8 mouse cellular contexts compared by ENCODE assay signal in genomic region chr5:18358191-18358590, GRCm38 (mm10). TPM values are rescaled to one million over a fixed set of nuclear protein-coding genes. Genes with fewer than 3 reads are reported as not detected.
DNase-seq lines count a peak whose midpoint lies in the region; ATAC-seq and TF ChIP-seq lines count a peak whose summit lies in the region.
"Had no signal": no experiment of that assay in that cellular context is flagged by ENCODE, and none has a peak within 500 bp of the region (broad histone marks: within the 10 kb centered on the region; RNA-seq: fewer than 3 reads in every experiment).

No protein-coding gene starts in this region.

- H3K9ac ChIP-seq in midbrain, embryonic 14.5 days (replicated peaks; ENCODE audit: low read length), result peak overlapping the region; percentile 90; the same call in 1 of the 2 replicates
- H3K9ac ChIP-seq: liver, embryonic 13.5 days had no signal

- ATAC-seq in common myeloid progenitor, adult 5-6 weeks (replicated peaks; ENCODE audit: low read depth, poor library complexity, severe bottlenecking), result 0 out of 2 replicates have a peak, but pooled peaks have one; percentile 48
- no peak for ATAC-seq in midbrain, embryonic 14.5 days (ENCODE audit: low FRiP score, low TSS enrichment)

- no peaks in the 10 kb centered on the region for H3K36me3 ChIP-seq in midbrain, embryonic 14.5 days (ENCODE audit: control insufficient read depth, insufficient read depth, low read length)
- H3K36me3 ChIP-seq: liver, embryonic 13.5 days had no signal

- peak overlapping the region; percentile 90 for H3K4me2 ChIP-seq in midbrain, embryonic 14.5 days (ENCODE audit: low read length)

- 14% methylated on average over 3 of the region's 3 CpGs for WGBS in midbrain, embryonic 14.5 days

- TF ChIP-seq CTCF in layer of hippocampus, adult 2 months (conservative IDR thresholded peaks at IDR 0.05), result peak; percentile 82

- H3K4me3 ChIP-seq in layer of hippocampus, adult 2 months, result peak overlapping the region; percentile 91
- peak overlapping the region; percentile 82 for H3K4me3 ChIP-seq in midbrain, embryonic 14.5 days (replicated peaks; ENCODE audit: low read depth, low read length)

- intact Hi-C loops in heart, postnatal 36 days (cut with DNase I), result no loop called here

- no peaks in the 10 kb centered on the region; the same call in 1 of the 2 replicates for H3K9me3 ChIP-seq in midbrain, embryonic 14.5 days (ENCODE audit: control insufficient read depth, low read length)
- H3K9me3 ChIP-seq: liver, embryonic 13.5 days had no signal

- H3K27ac ChIP-seq in layer of hippocampus, adult 2 months, result peak overlapping the region; percentile 95
- H3K27ac ChIP-seq in midbrain, embryonic 14.5 days (replicated peaks; ENCODE audit: low read depth, low read length), result no peak overlapping the region
- H3K27ac ChIP-seq: liver, embryonic 13.5 days had no signal

- peaks cover 11% of the 10 kb centered on the region; the same call in 1 of the 2 replicates for H3K4me1 ChIP-seq in midbrain, embryonic 14.5 days (ENCODE audit: control insufficient read depth, insufficient read depth, low read length)
- H3K4me1 ChIP-seq: liver, embryonic 13.5 days had no signal

- H3K27me3 ChIP-seq in midbrain, embryonic 14.5 days (ENCODE audit: control insufficient read depth, insufficient read depth, low read length), result no peaks in the 10 kb centered on the region

- DNase-seq in urinary bladder, postnatal 14 days (ENCODE audit: low spot score), result peak; percentile 52
- DNase-seq in urinary bladder, postnatal 4 days (ENCODE audit: low spot score in 2 of 2), result no peak
- peak; percentile 22 to 55 for DNase-seq in heart, postnatal 36 days
- peak; percentile 38 to 50 for DNase-seq in layer of hippocampus, adult 2 months (ENCODE audit: low spot score in 2 of 2)
- peak; percentile 76 for DNase-seq in midbrain, embryonic 14.5 days
- no peak for DNase-seq in spleen, postnatal 10 days (ENCODE audit: low spot score in 2 of 2)
- DNase-seq: liver, embryonic 13.5 days had no signal

RNA-seq across cellular contexts. Expression of gene Gnai1, which starts 2.0 kb away (rescaled TPM):
- total RNA-seq in common myeloid progenitor, adult 5-6 weeks (2017), result 0.05 and 0.68 TPM in 2 replicates
- total RNA-seq in heart, postnatal 36 days (2021), result 1 to 10 TPM; 6.2 to 6.3 TPM
- 100 to 1,000 TPM; 145 to 158 TPM for total RNA-seq in layer of hippocampus, adult 2 months (2021)
- 84.7 and 87.2 TPM in 2 replicates for polyA plus RNA-seq in midbrain, embryonic 14.5 days (2014; fragmentation: Nextera tagmentation; extraction: Ambion mirVana)

Comparison
In these comparisons a context has a peak if more than half of its experiments do, and no peak if none do; other contexts are left out.
1. DNase-seq: peak in urinary bladder, postnatal 14 days (single experiment), heart, postnatal 36 days (2 of 2), layer of hippocampus, adult 2 months (2 of 2) and midbrain, embryonic 14.5 days (single experiment); none in urinary bladder, postnatal 4 days (0 of 2) and spleen, postnatal 10 days (0 of 2).
2. RNA of gene Gnai1, which starts 2.0 kb away (total RNA-seq): 145 to 158 TPM in layer of hippocampus, adult 2 months; 6.2 to 6.3 TPM in heart, postnatal 36 days and 0.05 to 0.68 TPM in common myeloid progenitor, adult 5-6 weeks; every median in the first group is over 10 times any median in the second.